Mouse (Mus musculus) hindbrain, postnatal 0 days (tissue): Measurements from ENCODE around the gene Cdk9. TPM values are rescaled to one million over a fixed set of nuclear protein-coding genes. Genes with fewer than 3 reads are reported as not detected.

ENCODE experiments used
- ATAC-seq: fragments of 200-750 bp; cut with Nextera tagmentation; 2 replicates; pipeline ENCODE4 v1.8.0; 2017; ENCODE audit warnings: mild to moderate bottlenecking, moderate TSS enrichment, moderate library complexity
- DNase-seq: peaks from one replicate; pipeline ENCODE4 v3.0.0-alpha.2; 2015; ENCODE audit warnings: low spot score
- H3K27ac ChIP-seq: fragments of 300-500 bp; sonication (generic); 2 replicates; pipeline ENCODE4 v1.5.1; 2014; ENCODE audit warnings: mild to moderate bottlenecking
- H3K27me3 ChIP-seq: fragments of 300-500 bp; sonication (generic); 2 replicates; pipeline ENCODE4 v1.6.1; 2014; ENCODE audit warnings: low read length, mixed read lengths; ENCODE audit not compliant: insufficient read depth
- H3K36me3 ChIP-seq: fragments of 300-500 bp; sonication (generic); 2 replicates; pipeline ENCODE4 v1.6.1; 2014; ENCODE audit warnings: low read length, mixed read lengths; ENCODE audit not compliant: insufficient read depth
- H3K4me1 ChIP-seq: fragments of 300-500 bp; sonication (generic); 2 replicates; pipeline ENCODE4 v1.6.1; 2014; ENCODE audit warnings: antibody characterized with exemption, low read length, mixed read lengths; ENCODE audit not compliant: insufficient read depth
- H3K4me2 ChIP-seq: fragments of 300-500 bp; sonication (generic); 2 replicates; pipeline ENCODE4 v1.6.1; 2014; ENCODE audit warnings: low read depth, mild to moderate bottlenecking, low read length, moderate library complexity, mixed read lengths
- H3K4me3 ChIP-seq: fragments of 300-500 bp; sonication (generic); 2 replicates; pipeline ENCODE4 v1.5.1; 2014; ENCODE audit warnings: low read length
- H3K9ac ChIP-seq: fragments of 300-500 bp; sonication (generic); replicated peaks from 2 replicates; pipeline ENCODE4 v1.6.1; 2014; ENCODE audit warnings: mild to moderate bottlenecking, low read length, moderate library complexity, mixed read lengths
- H3K9me3 ChIP-seq: fragments of 300-500 bp; sonication (generic); 2 replicates; pipeline ENCODE4 v1.6.1; 2016; ENCODE audit warnings: low read length, mixed read lengths
- CTCF ChIP-seq: IDR thresholded peaks from 2 replicates; pipeline ENCODE4 v1.5.1; 2016; ENCODE audit warnings: antibody characterized with exemption, control low read depth, low read depth
- WGBS: fragments of 180-500 bp; shearing (Covaris S2); extraction: QIAGEN DNeasy Blood & Tissue Kit; methylation state at CpG from one replicate; pipeline ENCODE4 v1.1.7; 2014; 5-methylcytosine and 5-hydroxymethylcytosine counted together
- polyA plus RNA-seq: library from polyadenylated mRNA; unstranded; fragments of >200 nt; fragmentation: Nextera tagmentation; extraction: Ambion mirVana; gene quantifications from 2 replicates; pipeline ENCODE4 v1.2.1, GENCODE M21; 2015
- total RNA-seq: library from RNA; depleted of rRNA; stranded (reverse); fragments of >200 nt; gene quantifications from 2 replicates; pipeline ENCODE4 v1.2.3, GENCODE M21; 2014

The Cdk9 gene
- total and polyA plus RNA-seq, 2 experiments from 2014 or later: 65.3 to 108 TPM

- H3K9ac ChIP-seq: no peak overlapping the region
- H3K4me2 ChIP-seq: no peak overlapping the region
- H3K4me1 ChIP-seq: no peaks in the 10 kb centered on the region
- ATAC-seq (no peak), DNase-seq (no peak)
- no peak overlapping the region for H3K4me3 ChIP-seq
- no peaks in the 10 kb centered on the region for H3K9me3 ChIP-seq
- WGBS: 66% methylated on average over 4 of the region's 4 CpGs
- H3K36me3 ChIP-seq: no peaks in the 10 kb centered on the region
- H3K27me3 ChIP-seq: no peaks in the 10 kb centered on the region
- TF ChIP-seq CTCF: no peak
- no peak overlapping the region for H3K27ac ChIP-seq
These were observed 22.1 kb upstream of the Cdk9 start for GRCm38 (mm10) chr2:32734933-32735332.

GRCm38 (mm10) chr2:32734480-32734879 is 21.6 kb upstream of the Cdk9 start:
- 38% methylated on average over 4 of the region's 4 CpGs for WGBS

GRCm38 (mm10) chr2:32732695-32733094 is 19.8 kb upstream of the Cdk9 start:
- H3K27me3 ChIP-seq: no peaks in the 10 kb centered on the region
- H3K27ac ChIP-seq: no peak overlapping the region
- H3K36me3 ChIP-seq: no peaks in the 10 kb centered on the region
- H3K4me3 ChIP-seq: no peak overlapping the region
- H3K4me2 ChIP-seq: no peak overlapping the region
- H3K4me1 ChIP-seq: no peaks in the 10 kb centered on the region
- no peak for TF ChIP-seq CTCF
- 77% methylated on average over 6 of the region's 6 CpGs for WGBS
- H3K9ac ChIP-seq: no peak overlapping the region
- no peak for DNase-seq
- H3K9me3 ChIP-seq: no peaks in the 10 kb centered on the region
- ATAC-seq: no peak

More at GRCm38 (mm10) chr2:32734480-32734879, 21.6 kb upstream of the Cdk9 start:
- no peak overlapping the region for H3K4me2 ChIP-seq
- no peaks in the 10 kb centered on the region for H3K36me3 ChIP-seq
- no peak overlapping the region for H3K9ac ChIP-seq
- no peaks in the 10 kb centered on the region for H3K27me3 ChIP-seq
- no peak for TF ChIP-seq CTCF
- DNase-seq (no peak), ATAC-seq (peak; percentile 28; the same call in 1 of the 2 replicates)
- H3K9me3 ChIP-seq: no peaks in the 10 kb centered on the region
- no peaks in the 10 kb centered on the region for H3K4me1 ChIP-seq
- no peak overlapping the region for H3K4me3 ChIP-seq
- H3K27ac ChIP-seq: no peak overlapping the region

- no peak overlapping the region for H3K27ac ChIP-seq
- no peak for DNase-seq
- no peak for TF ChIP-seq CTCF
- WGBS: 70% methylated on average over 4 of the region's 4 CpGs
- H3K9me3 ChIP-seq: no peaks in the 10 kb centered on the region
- H3K4me2 ChIP-seq: no peak overlapping the region
- H3K4me1 ChIP-seq: peaks cover 3% of the 10 kb centered on the region; the same call in 1 of the 2 replicates
- no peaks in the 10 kb centered on the region for H3K27me3 ChIP-seq
- ATAC-seq: no peak
- H3K4me3 ChIP-seq: no peak overlapping the region
- H3K9ac ChIP-seq: no peak overlapping the region
- H3K36me3 ChIP-seq: no peaks in the 10 kb centered on the region
These were observed 19.0 kb upstream of the Cdk9 start for GRCm38 (mm10) chr2:32731911-32732310.

- H3K9me3 ChIP-seq: no peaks in the 10 kb centered on the region
- H3K27ac ChIP-seq: no peak overlapping the region
- ATAC-seq (no peak), DNase-seq (no peak)
- 54% methylated on average over 11 of the region's 11 CpGs for WGBS
- no peak for TF ChIP-seq CTCF
- H3K27me3 ChIP-seq: no peaks in the 10 kb centered on the region
- no peak overlapping the region for H3K4me2 ChIP-seq
- no peak overlapping the region for H3K9ac ChIP-seq
- no peak overlapping the region for H3K4me3 ChIP-seq
- H3K4me1 ChIP-seq: peaks cover 3% of the 10 kb centered on the region; the same call in 1 of the 2 replicates
- H3K36me3 ChIP-seq: no peaks in the 10 kb centered on the region
These were observed 18.0 kb upstream of the Cdk9 start for GRCm38 (mm10) chr2:32730854-32731253.

DNA sequence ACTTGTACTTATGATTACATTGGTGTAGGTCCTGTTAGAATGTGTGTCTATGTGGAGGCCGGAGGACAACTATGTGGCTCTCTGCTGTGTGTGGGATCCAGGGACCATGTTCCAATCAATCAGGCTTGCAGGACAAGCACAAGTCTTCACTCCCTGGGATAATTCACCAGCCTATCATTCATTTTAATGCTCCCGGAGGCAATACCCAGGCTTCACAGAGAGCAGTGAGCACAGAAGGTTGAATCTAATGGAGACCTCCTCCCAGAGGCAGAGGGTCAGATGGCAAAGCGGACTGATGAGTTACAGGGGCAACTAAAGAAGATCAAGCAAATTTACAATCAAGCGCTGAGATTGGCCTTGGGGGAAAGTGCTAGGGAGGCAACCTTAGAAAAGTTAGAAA is 16.7 kb upstream of the Cdk9 start:
- Histone ChIP-seq H3K4me2 (no peak overlapping the region), H3K9me3 (no peaks in the 10 kb centered on the region), H3K36me3 (no peaks in the 10 kb centered on the region), H3K9ac (no peak overlapping the region), H3K27me3 (no peaks in the 10 kb centered on the region), H3K27ac (no peak overlapping the region), H3K4me1 (peaks cover 3% of the 10 kb centered on the region; the same call in 1 of the 2 replicates), H3K4me3 (no peak overlapping the region)
- ATAC-seq (no peak), DNase-seq (no peak)
- WGBS: 79% methylated on average over 4 of the region's 4 CpGs
- no peak for TF ChIP-seq CTCF

DNA sequence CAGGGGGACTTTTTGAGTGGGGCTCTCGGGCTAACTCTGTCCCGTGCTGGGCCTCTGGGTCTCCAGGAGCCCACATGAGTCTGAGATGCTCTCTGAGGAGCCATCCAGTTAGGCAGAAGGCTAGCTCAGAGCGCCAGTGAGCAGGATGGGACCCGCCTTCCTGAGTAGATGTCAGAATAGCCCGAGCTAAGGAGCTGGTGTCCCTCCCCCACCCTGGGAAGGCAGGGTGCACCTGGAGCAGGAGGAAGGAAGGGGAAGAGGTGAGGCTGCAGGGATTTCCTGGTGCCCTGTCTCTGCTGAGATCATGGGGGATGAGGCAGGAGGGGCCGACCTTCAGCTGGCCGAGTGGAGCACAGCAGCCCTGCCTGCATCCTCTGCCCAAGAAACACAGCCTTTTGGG is 15.6 kb upstream of the Cdk9 start:
- H3K4me3 ChIP-seq: 0 out of 2 replicates have a peak overlapping the region, but pooled peaks have one; percentile 24
- peak overlapping the region; percentile 45 for H3K4me2 ChIP-seq
- H3K9ac ChIP-seq: no peak overlapping the region
- TF ChIP-seq CTCF: no peak
- no peak for ATAC-seq
- WGBS: 70% methylated on average over 7 of the region's 7 CpGs
- H3K27me3 ChIP-seq: no peaks in the 10 kb centered on the region
- H3K9me3 ChIP-seq: no peaks in the 10 kb centered on the region
- H3K36me3 ChIP-seq: no peaks in the 10 kb centered on the region
- DNase-seq: no peak
- peaks cover 3% of the 10 kb centered on the region; the same call in 1 of the 2 replicates for H3K4me1 ChIP-seq
- H3K27ac ChIP-seq: no peak overlapping the region
